Mouse (Mus musculus): ENCODE measurements around the gene St3gal2.

- TF ChIP-seq CTCF (IDR thresholded peaks at IDR 0.05; ENCODE audit: insufficient read depth, low read length) (no peak), POLR2A (IDR thresholded peaks at IDR 0.05; ENCODE audit: borderline replicate concordance, extremely low read depth, low read depth, low read length) (no peak)
Observed at GRCm38 (mm10) chr8:110959906-110960305, 40.2 kb downstream of the St3gal2 start.
